Mouse (Mus musculus) embryo, embryonic 11 days (tissue): ENCODE results near the gene Tmem40.

Experiments
- DNase-seq: peaks from one replicate; pipeline ENCODE4 v3.0.0-alpha.2; 2015

The Tmem40 gene

DNA sequence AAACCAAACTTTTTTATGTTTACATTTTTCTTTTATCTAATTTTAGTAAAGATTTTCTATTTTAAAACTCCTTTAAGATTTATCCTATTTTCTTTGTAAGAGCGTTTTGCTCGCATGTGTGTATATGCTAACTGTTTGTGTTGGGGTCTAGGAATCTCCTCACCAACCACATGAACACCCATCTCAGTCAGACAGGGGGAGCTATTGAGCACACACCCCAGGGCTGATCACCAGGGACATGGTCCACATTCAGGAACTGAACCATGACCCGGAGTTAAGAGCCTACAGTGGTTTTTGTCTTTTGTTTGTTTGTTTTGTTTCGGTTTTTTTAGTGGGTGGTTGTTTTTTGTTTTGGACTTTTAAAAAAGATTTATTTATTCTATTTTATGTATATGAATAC, 63.5 kb downstream of the Tmem40 start:
- no peak for DNase-seq

DNA sequence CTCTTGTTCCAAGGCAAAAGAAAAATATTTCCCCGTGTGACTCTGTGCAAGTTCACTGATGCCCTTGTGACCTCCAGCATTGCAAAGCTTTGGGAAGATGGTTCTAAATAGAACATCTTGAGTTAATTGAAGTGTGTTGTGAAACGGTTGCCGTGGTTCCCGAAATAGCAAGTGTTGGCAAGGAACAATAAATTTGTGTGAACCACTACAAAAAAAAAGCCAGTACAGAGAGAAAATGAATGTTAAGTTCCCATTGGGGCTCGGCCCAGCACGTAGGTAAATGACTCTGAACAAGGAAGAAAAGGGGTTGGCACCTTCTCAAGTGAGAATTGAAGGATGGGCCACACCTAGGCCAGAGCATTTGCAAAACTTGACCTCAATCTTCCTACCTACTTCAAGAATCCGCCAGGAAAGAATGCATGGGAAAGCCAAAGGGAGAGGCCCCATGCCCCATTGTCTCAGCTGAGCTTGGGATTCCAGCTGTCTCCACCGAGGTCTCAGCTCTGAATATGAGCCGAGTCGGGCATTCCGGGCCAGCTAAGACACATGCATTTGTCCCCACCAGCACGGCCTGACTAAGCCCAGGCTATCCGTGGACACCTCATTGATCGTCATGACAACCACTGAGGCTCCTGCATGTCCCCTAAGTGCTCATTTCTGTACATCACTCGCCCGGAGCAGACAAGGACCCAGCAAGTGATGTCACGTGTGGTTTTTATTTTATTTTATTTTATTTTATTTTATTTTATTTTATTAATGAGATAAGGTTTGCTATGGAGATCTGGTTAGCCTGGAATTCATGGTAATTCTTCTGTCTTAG, 64.3 kb downstream of the Tmem40 start:
- peak; percentile 26 for DNase-seq

DNA sequence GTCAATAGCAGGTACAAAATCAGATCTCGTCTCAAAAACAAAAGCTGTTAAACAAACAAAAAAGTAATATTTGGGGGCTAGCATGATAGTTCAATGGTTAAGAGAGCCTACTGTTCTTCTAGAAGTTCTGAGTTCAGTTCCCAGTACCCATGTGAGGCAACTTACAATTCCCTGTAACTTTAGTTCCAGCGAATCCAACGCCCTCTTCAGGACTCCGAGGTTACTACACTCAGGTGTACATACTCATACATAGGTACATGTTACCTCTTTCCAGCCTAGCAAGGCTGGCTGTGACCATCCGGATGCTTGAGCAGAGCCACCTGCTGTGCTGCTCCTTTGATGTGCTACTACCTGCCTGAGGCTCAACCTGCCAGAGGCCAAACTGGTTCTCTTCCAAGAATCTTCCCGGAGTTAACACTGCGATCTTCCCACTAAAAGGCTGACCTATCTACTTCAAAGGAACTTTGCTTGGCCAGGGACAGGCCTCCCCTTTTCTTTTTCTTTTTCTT, 65.4 kb downstream of the Tmem40 start:
- no peak for DNase-seq

- no peak for DNase-seq
Observed at GRCm38 (mm10) chr6:115695124-115695523, 67.1 kb downstream of the Tmem40 start.

- no peak for DNase-seq
Observed at GRCm38 (mm10) chr6:115694441-115694842, 67.8 kb downstream of the Tmem40 start.

GRCm38 (mm10) chr6:115692963-115693730, 69.1 kb downstream of the Tmem40 start:
- no peak for DNase-seq

DNA sequence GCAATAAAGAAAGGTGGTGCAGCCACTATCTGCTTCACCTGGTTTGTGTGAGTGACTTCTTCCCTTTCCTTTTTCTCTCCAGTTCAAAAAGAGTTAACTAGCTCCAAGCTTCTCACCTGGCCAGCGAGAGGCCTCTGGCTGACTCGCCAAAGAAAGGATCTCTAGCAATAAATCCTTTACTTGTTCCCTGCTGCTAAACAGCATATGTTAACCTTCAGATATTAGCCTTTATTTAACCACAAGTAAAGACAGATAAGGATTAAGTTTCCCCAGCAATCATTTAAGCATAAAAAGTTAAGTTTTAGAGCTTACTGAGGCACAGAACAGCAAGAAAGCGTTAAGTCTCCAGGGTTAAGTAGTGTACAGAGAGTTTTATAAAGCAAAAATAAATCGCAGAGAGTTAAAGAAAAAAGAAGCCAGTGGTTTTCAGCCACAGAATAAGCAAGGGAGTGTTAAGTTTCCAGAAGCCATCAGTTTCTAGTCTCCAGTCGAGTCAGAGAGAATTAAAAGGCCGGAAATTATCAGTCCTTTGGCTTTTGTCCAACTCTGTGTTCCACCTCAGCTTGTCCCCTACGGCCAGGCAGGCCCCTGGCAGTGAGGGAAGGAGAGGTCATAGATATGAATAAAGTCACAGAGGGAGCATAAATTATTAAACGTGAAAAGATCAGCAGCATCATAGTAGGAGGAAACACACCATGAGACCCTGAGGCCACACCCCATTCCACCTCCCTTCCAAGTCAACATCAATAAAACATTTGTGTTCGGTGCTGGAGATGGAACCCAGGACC, 69.9 kb downstream of the Tmem40 start:
- no peak for DNase-seq

GRCm38 (mm10) chr6:115690105-115690504, 72.1 kb downstream of the Tmem40 start:
- no peak for DNase-seq

DNA sequence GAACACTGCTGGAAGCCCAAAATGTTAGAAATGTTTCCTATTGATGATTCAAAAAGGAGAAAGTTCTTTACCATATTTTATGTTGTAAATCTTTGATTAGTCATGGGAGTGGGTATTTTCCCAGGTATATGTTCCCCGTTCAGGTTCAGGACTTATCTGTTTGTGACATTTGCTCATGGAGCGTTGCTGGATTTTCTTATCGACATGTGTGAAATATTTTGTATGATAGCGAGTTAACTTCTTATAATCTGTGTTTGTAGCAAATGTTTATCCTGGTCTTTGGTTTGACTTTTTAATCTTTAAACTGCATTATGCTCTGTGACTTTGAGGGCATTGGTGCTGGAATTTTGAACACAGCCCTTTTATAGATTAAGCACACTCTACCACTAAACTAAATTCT, 73.6 kb downstream of the Tmem40 start:
- DNase-seq, result no peak

GRCm38 (mm10) chr6:115687753-115688152, 74.5 kb downstream of the Tmem40 start:
- no peak for DNase-seq

- no peak for DNase-seq
Observed at GRCm38 (mm10) chr6:115684851-115685646, 77.2 kb downstream of the Tmem40 start.

GRCm38 (mm10) chr6:115684271-115684670, 77.9 kb downstream of the Tmem40 start:
- DNase-seq, result no peak

DNA sequence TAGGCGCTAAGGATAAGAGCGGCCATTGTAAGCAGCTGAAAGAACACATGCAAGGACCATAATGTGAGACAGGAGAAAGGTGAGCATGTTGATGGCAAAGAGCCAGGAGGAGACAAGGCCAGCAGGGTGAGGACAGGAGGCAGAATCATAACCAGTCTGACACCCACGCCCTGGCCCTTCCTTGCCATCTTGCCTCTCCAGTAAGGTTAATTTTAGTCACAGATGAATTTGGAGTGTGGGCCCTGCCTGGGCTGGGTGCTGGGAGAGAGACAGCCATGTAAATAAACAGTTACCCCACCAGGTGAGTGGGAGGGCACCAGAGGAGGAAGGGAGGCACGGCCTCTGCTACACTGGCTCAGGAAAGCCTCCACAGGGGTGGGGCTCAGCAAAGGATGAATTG, 81.1 kb downstream of the Tmem40 start:
- DNase-seq, result no peak
